Mouse (Mus musculus) forebrain, postnatal 0 days (tissue): ENCODE data around the gene Kcnmb2. TPM values are rescaled to one million over a fixed set of nuclear protein-coding genes. Genes with fewer than 3 reads are reported as not detected.

ENCODE experiments used
- ATAC-seq: fragments of 200-750 bp; cut with Nextera tagmentation; 2 replicates; pipeline ENCODE4 v1.8.0; 2017; ENCODE audit warnings: mild to moderate bottlenecking, moderate library complexity
- DNase-seq: peaks from one replicate; pipeline ENCODE4 v3.0.0-alpha.2; 2015
- H3K27ac ChIP-seq: fragments of 300-500 bp; sonication (generic); 2 replicates; pipeline ENCODE4 v1.5.1; 2014; ENCODE audit warnings: low read depth, mild to moderate bottlenecking, antibody characterized with exemption, low read length, moderate library complexity, mixed read lengths
- H3K27me3 ChIP-seq: fragments of 300-500 bp; sonication (generic); 2 replicates; pipeline ENCODE4 v1.6.1; 2014; ENCODE audit warnings: mild to moderate bottlenecking, low read length, mixed read lengths; ENCODE audit not compliant: insufficient read depth
- H3K36me3 ChIP-seq: fragments of 300-500 bp; sonication (generic); 2 replicates; pipeline ENCODE4 v1.6.1; 2014; ENCODE audit warnings: mild to moderate bottlenecking, moderate library complexity; ENCODE audit not compliant: insufficient read depth
- H3K4me1 ChIP-seq: fragments of 300-500 bp; sonication (generic); 2 replicates; pipeline ENCODE4 v1.6.1; 2014; ENCODE audit warnings: antibody characterized with exemption; ENCODE audit not compliant: insufficient read depth
- H3K4me2 ChIP-seq: fragments of 300-500 bp; sonication (generic); 2 replicates; pipeline ENCODE4 v1.6.1; 2014; ENCODE audit warnings: low read depth, mild to moderate bottlenecking, moderate library complexity
- H3K4me3 ChIP-seq: fragments of 300-500 bp; sonication (generic); 2 replicates; pipeline ENCODE4 v1.5.1; 2014; ENCODE audit warnings: low read depth, low read length, mixed read lengths
- H3K9ac ChIP-seq: fragments of 300-500 bp; sonication (generic); 2 replicates; pipeline ENCODE4 v1.6.1; 2014; ENCODE audit warnings: mild to moderate bottlenecking
- H3K9me3 ChIP-seq: fragments of 300-500 bp; sonication (generic); 2 replicates; pipeline ENCODE4 v1.6.1; 2016; ENCODE audit warnings: low read length
- CTCF ChIP-seq: sonication (generic); IDR thresholded peaks from 2 replicates; pipeline ENCODE4 v1.5.1; 2016; ENCODE audit warnings: antibody characterized with exemption, control low read depth, low read depth
- WGBS: fragments of 180-500 bp; shearing (Covaris S2); extraction: QIAGEN DNeasy Blood & Tissue Kit; methylation state at CpG from one replicate; pipeline ENCODE4 v1.1.7; 2014; 5-methylcytosine and 5-hydroxymethylcytosine counted together
- polyA plus RNA-seq: library from polyadenylated mRNA; unstranded; fragments of >200 nt; fragmentation: Nextera tagmentation; extraction: Ambion mirVana; gene quantifications from 2 replicates; pipeline ENCODE4 v1.2.1, GENCODE M21; 2015
- total RNA-seq: library from RNA; depleted of rRNA; stranded (reverse); fragments of >200 nt; gene quantifications from 2 replicates; pipeline ENCODE4 v1.2.3, GENCODE M21; 2014

The Kcnmb2 gene
- total and polyA plus RNA-seq, 2 experiments from 2014 or later, result 7.9 to 9.8 TPM

- Histone ChIP-seq H3K9ac (peak overlapping the region; percentile 53; the same call in 1 of the 2 replicates), H3K36me3 (no peaks in the 10 kb centered on the region), H3K4me3 (peak overlapping the region; percentile 44; the same call in 1 of the 2 replicates), H3K4me2 (peak overlapping the region; percentile 70), H3K9me3 (no peaks in the 10 kb centered on the region), H3K27me3 (no peaks in the 10 kb centered on the region), H3K4me1 (no peaks in the 10 kb centered on the region), H3K27ac (no peak overlapping the region)
- 62% methylated on average over 5 of the region's 5 CpGs for WGBS
- DNase-seq, result no peak
- no peak for TF ChIP-seq CTCF
- no peak for ATAC-seq
Measured at GRCm38 (mm10) chr3:31904156-31904555, 1.8 kb downstream of the Kcnmb2 start.

- DNase-seq (no peak), ATAC-seq (no peak; the same call in 1 of the 2 replicates)
- no peaks in the 10 kb centered on the region for H3K4me1 ChIP-seq
- H3K4me2 ChIP-seq, result no peak overlapping the region
- no peak overlapping the region for H3K9ac ChIP-seq
- TF ChIP-seq CTCF, result no peak
- H3K4me3 ChIP-seq, result no peak overlapping the region
- H3K9me3 ChIP-seq, result no peaks in the 10 kb centered on the region
- no peaks in the 10 kb centered on the region for H3K36me3 ChIP-seq
- H3K27ac ChIP-seq, result no peak overlapping the region
- WGBS, result 64% methylated on average over 5 of the region's 5 CpGs
- H3K27me3 ChIP-seq, result no peaks in the 10 kb centered on the region
Measured at GRCm38 (mm10) chr3:31911168-31911567, 8.9 kb downstream of the Kcnmb2 start.

DNA sequence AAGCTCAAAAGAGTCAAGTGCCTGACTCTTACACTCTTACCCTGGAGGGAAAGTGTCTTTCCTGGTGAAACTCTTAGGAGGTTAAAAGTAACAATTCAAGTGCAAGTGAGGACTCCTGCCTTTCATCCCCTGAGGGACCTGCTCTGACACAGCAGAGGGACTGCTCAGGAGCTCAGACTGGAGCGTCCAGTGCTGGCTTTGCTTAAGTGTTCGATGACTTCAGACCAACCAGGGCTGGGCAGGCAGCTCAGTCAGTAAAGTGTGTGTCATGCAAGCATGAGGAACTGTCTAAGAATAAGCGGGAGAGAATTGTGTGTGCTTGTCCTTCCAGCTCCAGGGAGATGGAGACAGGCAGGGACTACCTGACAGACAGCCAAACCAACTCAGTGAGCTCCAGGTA, 9.4 kb downstream of the Kcnmb2 start:
- no peak overlapping the region for H3K9ac ChIP-seq
- H3K9me3 ChIP-seq, result no peaks in the 10 kb centered on the region
- H3K27me3 ChIP-seq, result no peaks in the 10 kb centered on the region
- H3K4me3 ChIP-seq, result no peak overlapping the region
- no peaks in the 10 kb centered on the region for H3K4me1 ChIP-seq
- no peak overlapping the region for H3K27ac ChIP-seq
- no peak overlapping the region for H3K4me2 ChIP-seq
- no peak for TF ChIP-seq CTCF
- DNase-seq (no peak), ATAC-seq (no peak)
- H3K36me3 ChIP-seq, result no peaks in the 10 kb centered on the region
- WGBS, result 71% methylated on average over 3 of the region's 3 CpGs

DNA sequence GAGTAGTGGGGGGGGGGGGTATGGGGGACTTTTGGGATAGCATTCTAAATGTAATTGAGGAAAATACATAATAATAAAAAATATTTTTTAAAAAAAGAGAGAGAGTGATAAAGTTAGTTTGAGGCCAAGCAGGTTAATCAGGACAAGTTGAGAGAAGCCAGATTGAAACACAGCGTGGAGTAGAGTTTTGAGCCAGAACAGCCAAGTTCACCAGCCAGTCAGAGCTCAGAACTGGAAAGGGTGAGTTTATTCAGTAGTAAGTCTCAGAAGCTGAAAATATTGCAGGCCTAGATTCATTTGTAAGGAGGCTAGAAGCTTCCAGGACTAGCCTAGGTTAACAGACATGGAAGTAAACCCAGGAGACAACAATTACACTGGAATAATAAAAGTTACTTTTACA, 26.2 kb downstream of the Kcnmb2 start:
- Histone ChIP-seq H3K4me3 (no peak overlapping the region), H3K27ac (no peak overlapping the region), H3K27me3 (no peaks in the 10 kb centered on the region), H3K4me1 (no peaks in the 10 kb centered on the region), H3K9ac (no peak overlapping the region), H3K36me3 (no peaks in the 10 kb centered on the region), H3K4me2 (no peak overlapping the region), H3K9me3 (no peaks in the 10 kb centered on the region)
- DNase-seq (no peak), ATAC-seq (no peak)
- no peak for TF ChIP-seq CTCF
- 95% methylated on average over 1 of the region's 1 CpGs for WGBS

DNA sequence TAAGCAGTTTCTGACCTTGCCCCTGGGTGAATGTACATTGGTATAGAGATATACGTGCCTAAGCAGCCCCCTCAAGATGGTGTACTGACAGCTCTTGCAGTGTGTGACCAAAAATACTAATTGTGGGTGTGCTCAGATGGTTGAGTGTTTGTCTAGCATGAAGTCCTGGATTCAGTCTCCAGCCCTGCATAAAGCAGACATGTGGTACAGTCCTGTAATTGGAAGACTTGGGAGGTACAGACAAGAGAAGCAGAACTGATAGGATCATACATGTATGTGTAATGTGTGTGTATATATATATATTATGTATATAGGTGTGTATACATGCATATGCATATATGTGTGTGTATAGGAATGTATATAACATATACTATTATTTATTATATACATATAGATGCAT, 32.4 kb downstream of the Kcnmb2 start:
- WGBS, result 83% methylated on average over 1 of the region's 1 CpGs
- no peak overlapping the region for H3K9ac ChIP-seq
- no peak for TF ChIP-seq CTCF
- no peak overlapping the region for H3K4me3 ChIP-seq
- H3K27ac ChIP-seq, result no peak overlapping the region
- ATAC-seq (no peak), DNase-seq (no peak)
- H3K27me3 ChIP-seq, result no peaks in the 10 kb centered on the region
- H3K4me2 ChIP-seq, result no peak overlapping the region
- H3K36me3 ChIP-seq, result no peaks in the 10 kb centered on the region
- no peaks in the 10 kb centered on the region for H3K4me1 ChIP-seq
- H3K9me3 ChIP-seq, result no peaks in the 10 kb centered on the region

DNA sequence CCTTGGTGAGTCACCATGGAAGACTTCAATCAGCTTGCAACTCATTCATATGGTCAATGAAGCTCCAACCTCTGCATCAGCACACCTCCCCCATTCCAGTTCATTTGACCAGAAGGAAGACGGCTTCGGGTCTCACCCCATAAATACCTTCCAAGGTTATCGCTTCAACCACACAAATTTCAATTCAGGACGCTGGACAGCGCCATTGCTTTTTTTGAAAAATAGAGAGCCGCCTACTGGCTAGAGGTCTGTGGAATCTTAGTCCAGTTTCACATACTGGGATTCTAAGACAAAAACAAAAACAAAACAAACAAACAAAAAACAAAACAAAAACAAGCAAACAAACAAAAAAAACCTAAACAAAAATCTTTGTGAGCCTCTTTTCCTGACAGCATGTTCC, 39.2 kb downstream of the Kcnmb2 start:
- WGBS, result 28% methylated on average over 6 of the region's 6 CpGs
- Histone ChIP-seq H3K4me2 (no peak overlapping the region), H3K4me1 (no peaks in the 10 kb centered on the region), H3K36me3 (no peaks in the 10 kb centered on the region), H3K4me3 (no peak overlapping the region), H3K9ac (no peak overlapping the region), H3K27ac (no peak overlapping the region), H3K9me3 (no peaks in the 10 kb centered on the region), H3K27me3 (no peaks in the 10 kb centered on the region)
- TF ChIP-seq CTCF, result no peak
- DNase-seq (no peak), ATAC-seq (no peak)

- 59% methylated on average over 3 of the region's 3 CpGs for WGBS
- H3K27ac ChIP-seq, result no peak overlapping the region
- no peak overlapping the region for H3K4me2 ChIP-seq
- no peaks in the 10 kb centered on the region for H3K9me3 ChIP-seq
- no peaks in the 10 kb centered on the region for H3K4me1 ChIP-seq
- DNase-seq (no peak), ATAC-seq (no peak)
- H3K4me3 ChIP-seq, result no peak overlapping the region
- no peak overlapping the region for H3K9ac ChIP-seq
- no peaks in the 10 kb centered on the region for H3K36me3 ChIP-seq
- H3K27me3 ChIP-seq, result no peaks in the 10 kb centered on the region
- TF ChIP-seq CTCF, result no peak
Measured at GRCm38 (mm10) chr3:31954213-31954612, 51.9 kb downstream of the Kcnmb2 start.

- DNase-seq, result no peak
- Histone ChIP-seq H3K9ac (no peak overlapping the region), H3K27me3 (no peaks in the 10 kb centered on the region), H3K27ac (no peak overlapping the region), H3K4me2 (no peak overlapping the region), H3K4me3 (no peak overlapping the region), H3K36me3 (no peaks in the 10 kb centered on the region), H3K4me1 (no peaks in the 10 kb centered on the region), H3K9me3 (no peaks in the 10 kb centered on the region)
- ATAC-seq, result no peak
- TF ChIP-seq CTCF, result no peak
- WGBS, result 82% methylated on average over 2 of the region's 2 CpGs
Measured at GRCm38 (mm10) chr3:31955004-31955403, 52.7 kb downstream of the Kcnmb2 start.
